22 mouse cellular contexts compared by ENCODE assay signal in the genomic region with DNA sequence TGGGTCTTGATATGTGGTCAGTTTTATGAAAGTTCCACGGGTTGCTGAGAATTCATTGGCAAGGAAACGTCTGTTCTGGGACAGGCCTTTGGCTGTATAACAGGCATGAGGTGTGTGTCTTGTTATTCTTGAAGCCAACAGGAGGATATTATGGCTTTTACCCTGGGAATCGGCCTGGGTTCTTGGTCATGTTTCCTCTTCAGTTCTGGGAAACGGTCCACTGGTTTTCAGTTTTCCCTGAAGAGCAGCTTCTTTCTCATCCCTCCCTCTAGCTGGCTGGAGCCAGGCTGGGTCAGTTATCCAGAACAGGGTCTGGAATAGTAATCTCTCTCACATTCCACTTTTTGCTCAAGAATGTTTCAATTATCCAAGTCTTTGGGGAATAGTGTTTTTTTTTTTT.
DNase-seq lines count a peak whose midpoint lies in the region; ATAC-seq and TF ChIP-seq lines count a peak whose summit lies in the region.
"Had no signal": no experiment of that assay in that cellular context is flagged by ENCODE, and none has a peak within 500 bp of the region (broad histone marks: within the 10 kb centered on the region; RNA-seq: fewer than 3 reads in every experiment).

No protein-coding gene starts in this region.

- H3K4me3 ChIP-seq in embryonic facial prominence, embryonic 14.5 days (ENCODE audit: low read depth, low read length) = no peak overlapping the region
- no peak overlapping the region for H3K4me3 ChIP-seq in embryonic facial prominence, embryonic 10.5 days
- no peak overlapping the region for H3K4me3 ChIP-seq in gastrocnemius, adult 2 months
- H3K4me3 ChIP-seq: forebrain, embryonic 10.5 days; heart, embryonic 13.5 days; hindbrain, embryonic 15.5 days; midbrain, embryonic 15.5 days; neural tube, embryonic 12.5 days had no signal

- WGBS in embryonic facial prominence, embryonic 14.5 days = 41% methylated on average over 4 of the region's 4 CpGs
- WGBS in embryonic facial prominence, embryonic 10.5 days = 80% methylated on average over 4 of the region's 4 CpGs

- 0 out of 2 replicates have a peak, but pooled peaks cover 5% of the 10 kb centered on the region for H3K9me3 ChIP-seq in embryonic facial prominence, embryonic 14.5 days (ENCODE audit: control insufficient read depth, low read length)
- 0 out of 2 replicates have a peak, but pooled peaks cover 4% of the 10 kb centered on the region for H3K9me3 ChIP-seq in embryonic facial prominence, embryonic 10.5 days
- H3K9me3 ChIP-seq: heart, embryonic 13.5 days; hindbrain, embryonic 15.5 days; midbrain, embryonic 15.5 days; neural tube, embryonic 12.5 days had no signal

- intact Hi-C loops in heart, postnatal 10 days (cut with DNase I) = no loop called here
- intact Hi-C loops in gastrocnemius, adult 2 months (cut with DNase I) = no loop called here
- intact Hi-C loops in left cerebral cortex, postnatal 10 days (cut with DNase I) = no loop called here

- ATAC-seq in embryonic facial prominence, embryonic 14.5 days (ENCODE audit: low read depth) = no peak
- ATAC-seq: forebrain, embryonic 16.5 days; midbrain, embryonic 15.5 days had no signal

- H3K27me3 ChIP-seq in embryonic facial prominence, embryonic 14.5 days (replicated peaks; ENCODE audit: control insufficient read depth, insufficient read depth, low read length) = no peaks in the 10 kb centered on the region
- H3K27me3 ChIP-seq in embryonic facial prominence, embryonic 10.5 days (replicated peaks; ENCODE audit: low read depth, poor library complexity, severe bottlenecking) = no peaks in the 10 kb centered on the region
- H3K27me3 ChIP-seq: heart, embryonic 13.5 days; hindbrain, embryonic 15.5 days; midbrain, embryonic 15.5 days; neural tube, embryonic 12.5 days had no signal

- H3K27ac ChIP-seq in embryonic facial prominence, embryonic 14.5 days (replicated peaks; ENCODE audit: low read depth, low read length) = no peak overlapping the region
- no peak overlapping the region for H3K27ac ChIP-seq in embryonic facial prominence, embryonic 10.5 days (replicated peaks)
- no peak overlapping the region for H3K27ac ChIP-seq in gastrocnemius, adult 2 months
- H3K27ac ChIP-seq: forebrain, embryonic 10.5 days; heart, embryonic 13.5 days; hindbrain, embryonic 15.5 days; macrophage; midbrain, embryonic 15.5 days; neural tube, embryonic 12.5 days had no signal

- H3K36me3 ChIP-seq in embryonic facial prominence, embryonic 14.5 days (ENCODE audit: control insufficient read depth, insufficient read depth, low read length) = no peaks in the 10 kb centered on the region
- no peaks in the 10 kb centered on the region for H3K36me3 ChIP-seq in embryonic facial prominence, embryonic 10.5 days (replicated peaks)
- H3K36me3 ChIP-seq: forebrain, embryonic 10.5 days; heart, embryonic 13.5 days; hindbrain, embryonic 15.5 days; midbrain, embryonic 15.5 days; neural tube, embryonic 12.5 days had no signal

- H3K9ac ChIP-seq in embryonic facial prominence, embryonic 14.5 days (ENCODE audit: low read depth, low read length) = no peak overlapping the region
- H3K9ac ChIP-seq: heart, embryonic 13.5 days; hindbrain, embryonic 15.5 days; midbrain, embryonic 15.5 days; neural tube, embryonic 12.5 days had no signal

- no peaks in the 10 kb centered on the region for H3K4me1 ChIP-seq in embryonic facial prominence, embryonic 14.5 days (ENCODE audit: control insufficient read depth, insufficient read depth, low read length)
- no peaks in the 10 kb centered on the region for H3K4me1 ChIP-seq in embryonic facial prominence, embryonic 10.5 days
- H3K4me1 ChIP-seq: forebrain, embryonic 10.5 days; heart, embryonic 13.5 days; hindbrain, embryonic 15.5 days; midbrain, embryonic 15.5 days; neural tube, embryonic 12.5 days had no signal

- peak; percentile 66 for DNase-seq in embryonic facial prominence, embryonic 14.5 days (ENCODE audit: low spot score)
- DNase-seq in embryonic facial prominence, embryonic 10.5 days (ENCODE audit: low spot score) = no peak
- peak; percentile 25 to 31 for DNase-seq in heart, postnatal 10 days
- no peak for DNase-seq in heart, postnatal 4 days
- peak; percentile 54 for DNase-seq in gastrocnemius, adult 2 months
- DNase-seq in skeletal muscle tissue, adult 2 months (ENCODE audit: low read depth, low spot score) = peak; percentile 79
- DNase-seq in left cerebral cortex, postnatal 10 days (ENCODE audit: extremely low spot score in 1 of 2, low spot score in 2 of 2) = no peak
- DNase-seq: adrenal gland, postnatal 25 days; cerebellum, adult 8-10 months; kidney, adult 8-10 months; kidney, postnatal 25 days; liver; retina, postnatal 1 day; right cerebral cortex, postnatal 25 days; thymus, postnatal 14 days had no signal

- H3K4me2 ChIP-seq in embryonic facial prominence, embryonic 14.5 days (ENCODE audit: low read depth, low read length) = no peak overlapping the region
- H3K4me2 ChIP-seq: heart, embryonic 13.5 days; hindbrain, embryonic 15.5 days; midbrain, embryonic 15.5 days; neural tube, embryonic 12.5 days had no signal

- no peak for TF ChIP-seq CTCF in gastrocnemius, adult 2 months (IDR thresholded peaks at IDR 0.05)

Comparison
In these comparisons a context has a peak if more than half of its experiments do, and no peak if none do; other contexts are left out.
1. DNase-seq: peak in embryonic facial prominence, embryonic 14.5 days (single experiment), heart, postnatal 10 days (2 of 2), gastrocnemius, adult 2 months (single experiment) and skeletal muscle tissue, adult 2 months (single experiment); none in embryonic facial prominence, embryonic 10.5 days (single experiment), heart, postnatal 4 days (single experiment) and left cerebral cortex, postnatal 10 days (0 of 2).